Mouse (Mus musculus) limb, embryonic 14.5 days (tissue): Measurements from ENCODE around the gene Tet3. TPM values are rescaled to one million over a fixed set of nuclear protein-coding genes. Genes with fewer than 3 reads are reported as not detected.

ENCODE experiments used
- ATAC-seq: fragments of 200-750 bp; cut with Nextera tagmentation; 2 replicates; pipeline ENCODE4 v1.8.0; 2017; ENCODE audit warnings: low read depth, moderate number of reproducible peaks, moderate TSS enrichment; ENCODE audit not compliant: low FRiP score
- DNase-seq: peaks from one replicate; pipeline ENCODE4 v3.0.0-alpha.2; 2015; ENCODE audit warnings: low spot score
- H3K27ac ChIP-seq: fragments of 300-500 bp; sonication (generic); replicated peaks from 2 replicates; pipeline ENCODE4 v1.5.1; 2014; ENCODE audit warnings: low read depth, mild to moderate bottlenecking, low read length, moderate library complexity, mixed read lengths
- H3K27me3 ChIP-seq: fragments of 300-500 bp; sonication (generic); 2 replicates; pipeline ENCODE4 v1.6.1; 2014; ENCODE audit warnings: low read length, mixed read lengths; ENCODE audit not compliant: control insufficient read depth, insufficient read depth
- H3K36me3 ChIP-seq: fragments of 300-500 bp; sonication (generic); 2 replicates; pipeline ENCODE4 v1.6.1; 2014; ENCODE audit warnings: mild to moderate bottlenecking, low read length, moderate library complexity, mixed read lengths; ENCODE audit not compliant: control insufficient read depth, insufficient read depth
- H3K4me1 ChIP-seq: fragments of 300-500 bp; sonication (generic); 2 replicates; pipeline ENCODE4 v1.6.1; 2014; ENCODE audit warnings: antibody characterized with exemption, low read length, mixed read lengths; ENCODE audit not compliant: control insufficient read depth, insufficient read depth
- H3K4me2 ChIP-seq: fragments of 300-500 bp; sonication (generic); replicated peaks from 2 replicates; pipeline ENCODE4 v1.6.1; 2014; ENCODE audit warnings: low read depth, mild to moderate bottlenecking, low read length, moderate library complexity; ENCODE audit not compliant: severe bottlenecking
- H3K4me3 ChIP-seq: fragments of 300-500 bp; sonication (generic); replicated peaks from 2 replicates; pipeline ENCODE4 v1.5.1; 2014; ENCODE audit warnings: low read length
- H3K9ac ChIP-seq: fragments of 300-500 bp; sonication (generic); 2 replicates; pipeline ENCODE4 v1.6.1; 2014; ENCODE audit warnings: mild to moderate bottlenecking, low read depth, low read length, moderate library complexity; ENCODE audit not compliant: severe bottlenecking
- H3K9me3 ChIP-seq: fragments of 300-500 bp; sonication (generic); 2 replicates; pipeline ENCODE4 v1.6.1; 2016; ENCODE audit warnings: low read length; ENCODE audit not compliant: control insufficient read depth
- POLR2A ChIP-seq: fragments of 200-500 bp; IDR thresholded peaks from 2 replicates; pipeline ENCODE4 v1.8.0; 2012; ENCODE audit warnings: inconsistent platforms, mild to moderate bottlenecking, moderate library complexity, borderline replicate concordance; ENCODE audit not compliant: insufficient read depth, insufficient read length; ENCODE audit errors: extremely low read depth
- WGBS: fragments of 180-500 bp; shearing (Covaris S2); extraction: QIAGEN DNeasy Blood & Tissue Kit; methylation state at CpG from one replicate; pipeline ENCODE4 v1.1.7; 2014; 5-methylcytosine and 5-hydroxymethylcytosine counted together
- polyA plus RNA-seq, 2 experiments: library from polyadenylated mRNA; depleted of rRNA in 1 of 2; stranded (reverse) in 1 of 2; unstranded in 1 of 2; fragments of >200 nt; fragmentation: Nextera tagmentation in 1 of 2; extraction: Ambion mirVana in 1 of 2; gene quantifications; 2 replicates each; pipeline versions ENCODE4 v1.2.1 to v1.2.3; 2012 to 2014

The Tet3 gene
- polyA plus RNA-seq, 2 experiments = 21.1 to 44.3 TPM

GRCm38 (mm10) chr6:83483776-83484175, 24.9 kb upstream of the Tet3 start:
- Histone ChIP-seq H3K4me3 (no peak overlapping the region), H3K27me3 (no peaks in the 10 kb centered on the region), H3K36me3 (peaks cover 90% of the 10 kb centered on the region), H3K27ac (no peak overlapping the region), H3K4me2 (no peak overlapping the region), H3K9ac (no peak overlapping the region), H3K4me1 (no peaks in the 10 kb centered on the region), H3K9me3 (no peaks in the 10 kb centered on the region)
- no peak for TF ChIP-seq POLR2A
- WGBS = 96% methylated on average over 7 of the region's 7 CpGs
- no peak for DNase-seq
- ATAC-seq = no peak

- Histone ChIP-seq H3K36me3 (peaks cover 82% of the 10 kb centered on the region), H3K4me3 (no peak overlapping the region), H3K4me2 (no peak overlapping the region), H3K9me3 (no peaks in the 10 kb centered on the region), H3K9ac (no peak overlapping the region), H3K27ac (no peak overlapping the region), H3K4me1 (no peaks in the 10 kb centered on the region), H3K27me3 (no peaks in the 10 kb centered on the region)
- DNase-seq (no peak), ATAC-seq (no peak)
- no peak for TF ChIP-seq POLR2A
- 57% methylated on average over 10 of the region's 10 CpGs for WGBS
Measured at GRCm38 (mm10) chr6:83482418-83483085, 23.7 kb upstream of the Tet3 start.

GRCm38 (mm10) chr6:83480019-83480655, 21.3 kb upstream of the Tet3 start:
- H3K4me3 ChIP-seq = no peak overlapping the region
- no peak for TF ChIP-seq POLR2A
- no peak for ATAC-seq
- no peak overlapping the region for H3K4me2 ChIP-seq
- no peaks in the 10 kb centered on the region for H3K27me3 ChIP-seq
- no peaks in the 10 kb centered on the region for H3K9me3 ChIP-seq
- H3K4me1 ChIP-seq = no peaks in the 10 kb centered on the region
- DNase-seq = no peak
- WGBS = 78% methylated on average over 6 of the region's 6 CpGs
- H3K36me3 ChIP-seq = peaks cover 59% of the 10 kb centered on the region
- H3K27ac ChIP-seq = no peak overlapping the region
- no peak overlapping the region for H3K9ac ChIP-seq

- Histone ChIP-seq H3K27ac (no peak overlapping the region), H3K4me2 (no peak overlapping the region), H3K9me3 (no peaks in the 10 kb centered on the region), H3K4me1 (no peaks in the 10 kb centered on the region), H3K27me3 (no peaks in the 10 kb centered on the region), H3K4me3 (no peak overlapping the region), H3K9ac (no peak overlapping the region), H3K36me3 (peaks cover 49% of the 10 kb centered on the region)
- TF ChIP-seq POLR2A = no peak
- 78% methylated on average over 2 of the region's 2 CpGs for WGBS
- no peak for ATAC-seq
- no peak for DNase-seq
Measured at GRCm38 (mm10) chr6:83479193-83479592, 20.3 kb upstream of the Tet3 start.

- Histone ChIP-seq H3K4me3 (no peak overlapping the region), H3K36me3 (peaks cover 44% of the 10 kb centered on the region), H3K27me3 (no peaks in the 10 kb centered on the region), H3K4me2 (no peak overlapping the region), H3K4me1 (no peaks in the 10 kb centered on the region), H3K27ac (no peak overlapping the region), H3K9me3 (no peaks in the 10 kb centered on the region), H3K9ac (no peak overlapping the region)
- 92% methylated on average over 7 of the region's 7 CpGs for WGBS
- DNase-seq (no peak), ATAC-seq (no peak)
- TF ChIP-seq POLR2A = no peak
Measured at GRCm38 (mm10) chr6:83478628-83479027, 19.7 kb upstream of the Tet3 start.
